9 mouse cellular contexts compared by ENCODE assay signal in the genomic region with DNA sequence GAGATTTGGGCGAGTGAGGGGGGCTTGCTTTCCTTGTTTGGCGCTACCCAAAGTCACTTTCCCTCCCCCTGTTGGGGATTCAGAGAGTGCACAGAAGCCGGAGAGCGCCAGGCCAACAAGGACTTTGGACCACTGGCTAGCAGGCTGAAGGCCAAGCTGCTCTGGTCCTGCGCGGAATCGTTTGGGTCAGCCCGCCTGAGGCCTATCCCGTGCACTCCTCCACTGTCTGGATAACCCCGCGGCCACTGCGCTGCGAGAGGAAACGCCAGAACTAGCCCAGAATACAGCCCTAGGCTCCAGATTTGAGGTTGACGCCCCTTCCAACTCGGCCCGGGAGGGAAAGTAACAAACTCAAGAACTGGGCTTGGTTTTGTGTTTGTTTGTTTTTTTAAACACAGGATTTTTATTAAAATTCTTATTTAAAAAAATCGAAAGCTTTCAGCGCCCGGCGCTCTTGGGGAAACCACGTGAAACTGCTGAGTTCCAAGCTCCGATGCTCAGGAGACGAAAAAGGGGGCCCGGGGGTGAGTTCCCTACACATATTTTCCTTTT. TPM values are rescaled to one million over a fixed set of nuclear protein-coding genes. Genes with fewer than 3 reads are reported as not detected.
DNase-seq lines count a peak whose midpoint lies in the region; ATAC-seq lines count a peak whose summit lies in the region.
"Had no signal": no experiment of that assay in that cellular context is flagged by ENCODE, and none has a peak within 500 bp of the region (broad histone marks: within the 10 kb centered on the region; RNA-seq: fewer than 3 reads in every experiment).

No protein-coding gene starts in this region.

- no peaks in the 10 kb centered on the region for H3K36me3 ChIP-seq in heart, embryonic 16.5 days (ENCODE audit: control insufficient read depth, insufficient read depth)
- no peaks in the 10 kb centered on the region for H3K36me3 ChIP-seq in hindbrain, embryonic 15.5 days
- H3K36me3 ChIP-seq in midbrain, embryonic 12.5 days, result no peaks in the 10 kb centered on the region
- H3K36me3 ChIP-seq: limb, embryonic 15.5 days had no signal

- H3K27ac ChIP-seq in heart, embryonic 16.5 days (ENCODE audit: low read length), result no peak overlapping the region
- no peak overlapping the region for H3K27ac ChIP-seq in hindbrain, embryonic 15.5 days (replicated peaks)
- H3K27ac ChIP-seq in midbrain, embryonic 12.5 days (replicated peaks), result peak overlapping the region; percentile 57; the same call in 1 of the 2 replicates
- H3K27ac ChIP-seq: limb, embryonic 15.5 days had no signal

- no peak for DNase-seq in heart, adult 18-20 months
- peak; percentile 46 for DNase-seq in brain, adult 2 months (ENCODE audit: low read depth, low spot score)
- no peak for DNase-seq in urinary bladder, postnatal 4 days (ENCODE audit: low spot score in 2 of 2)
- DNase-seq in natural killer cell, adult 2 months (ENCODE audit: low spot score in 2 of 2), result no peak
- DNase-seq in adrenal gland, postnatal 14 days, result no peak

- H3K9ac ChIP-seq in heart, embryonic 16.5 days (ENCODE audit: low read length), result no peak overlapping the region
- no peak overlapping the region for H3K9ac ChIP-seq in hindbrain, embryonic 15.5 days
- H3K9ac ChIP-seq in midbrain, embryonic 12.5 days (replicated peaks), result peak overlapping the region; percentile 21; the same call in 1 of the 2 replicates
- H3K9ac ChIP-seq: limb, embryonic 15.5 days had no signal

- no peak overlapping the region for H3K4me2 ChIP-seq in heart, embryonic 16.5 days (ENCODE audit: low read depth, low read length)
- peak overlapping the region; percentile 21 for H3K4me2 ChIP-seq in hindbrain, embryonic 15.5 days
- peak overlapping the region; percentile 42 for H3K4me2 ChIP-seq in midbrain, embryonic 12.5 days (replicated peaks)
- H3K4me2 ChIP-seq: limb, embryonic 15.5 days had no signal

- peaks cover 25% of the 10 kb centered on the region for H3K4me1 ChIP-seq in heart, embryonic 16.5 days (ENCODE audit: control insufficient read depth, insufficient read depth, low read length)
- peaks cover 24% of the 10 kb centered on the region for H3K4me1 ChIP-seq in hindbrain, embryonic 15.5 days (replicated peaks)
- peaks cover 40% of the 10 kb centered on the region for H3K4me1 ChIP-seq in midbrain, embryonic 12.5 days

- peaks cover 89% of the 10 kb centered on the region for H3K27me3 ChIP-seq in heart, embryonic 16.5 days (ENCODE audit: control insufficient read depth, insufficient read depth, low read length)
- peaks cover 76% of the 10 kb centered on the region for H3K27me3 ChIP-seq in hindbrain, embryonic 15.5 days
- H3K27me3 ChIP-seq in midbrain, embryonic 12.5 days, result peaks cover 97% of the 10 kb centered on the region

- no peaks in the 10 kb centered on the region for H3K9me3 ChIP-seq in heart, embryonic 16.5 days (replicated peaks; ENCODE audit: control insufficient read depth, low read length)
- H3K9me3 ChIP-seq in hindbrain, embryonic 15.5 days, result no peaks in the 10 kb centered on the region
- no peaks in the 10 kb centered on the region for H3K9me3 ChIP-seq in midbrain, embryonic 12.5 days
- H3K9me3 ChIP-seq: limb, embryonic 15.5 days had no signal

- WGBS in heart, embryonic 16.5 days, result 13% methylated on average over 25 of the region's 25 CpGs
- WGBS in hindbrain, embryonic 15.5 days, result 7% methylated on average over 25 of the region's 25 CpGs
- WGBS in midbrain, embryonic 12.5 days, result 2% methylated on average over 25 of the region's 25 CpGs

- peak overlapping the region; percentile 15; the same call in 1 of the 2 replicates for H3K4me3 ChIP-seq in heart, embryonic 16.5 days (ENCODE audit: low read length)
- peak overlapping the region; percentile 16; the same call in 1 of the 2 replicates for H3K4me3 ChIP-seq in hindbrain, embryonic 15.5 days
- peak overlapping the region; percentile 37 for H3K4me3 ChIP-seq in midbrain, embryonic 12.5 days
- H3K4me3 ChIP-seq: limb, embryonic 15.5 days had no signal

- no peak for ATAC-seq in heart, embryonic 16.5 days (replicated peaks; ENCODE audit: extremely low read depth, insufficient read depth, low FRiP score)
- no peak for ATAC-seq in hindbrain, embryonic 15.5 days (ENCODE audit: low FRiP score, low read depth)
- ATAC-seq in midbrain, embryonic 12.5 days (ENCODE audit: low FRiP score, low read depth), result no peak

RNA-seq across cellular contexts. Expression of a gene that starts 11.3 kb away (rescaled TPM):
- not detected in 2 replicates for polyA plus RNA-seq in heart, embryonic 16.5 days (2015; fragmentation: Nextera tagmentation; extraction: Ambion mirVana)
- total RNA-seq in heart, adult 18-20 months (2021), result not detected
- polyA plus RNA-seq in hindbrain, embryonic 15.5 days (2015; fragmentation: Nextera tagmentation; extraction: Ambion mirVana), result 2.5 TPM in 2 replicates
- polyA plus RNA-seq in midbrain, embryonic 12.5 days (2016; fragmentation: Nextera tagmentation; extraction: Ambion mirVana), result 9.3 and 14.2 TPM in 2 replicates
- total RNA-seq in adrenal gland, postnatal 14 days (2021), result not detected in 2 replicates
- polyA plus RNA-seq: limb, embryonic 15.5 days had no signal
